Mouse (Mus musculus): ENCODE data around the gene Gramd1a. TPM values are rescaled to one million over a fixed set of nuclear protein-coding genes. Genes with fewer than 3 reads are reported as not detected.

The Gramd1a gene
- total and polyA plus RNA-seq, 2 experiments from 2014 or later = 178 to 244 TPM

DNA sequence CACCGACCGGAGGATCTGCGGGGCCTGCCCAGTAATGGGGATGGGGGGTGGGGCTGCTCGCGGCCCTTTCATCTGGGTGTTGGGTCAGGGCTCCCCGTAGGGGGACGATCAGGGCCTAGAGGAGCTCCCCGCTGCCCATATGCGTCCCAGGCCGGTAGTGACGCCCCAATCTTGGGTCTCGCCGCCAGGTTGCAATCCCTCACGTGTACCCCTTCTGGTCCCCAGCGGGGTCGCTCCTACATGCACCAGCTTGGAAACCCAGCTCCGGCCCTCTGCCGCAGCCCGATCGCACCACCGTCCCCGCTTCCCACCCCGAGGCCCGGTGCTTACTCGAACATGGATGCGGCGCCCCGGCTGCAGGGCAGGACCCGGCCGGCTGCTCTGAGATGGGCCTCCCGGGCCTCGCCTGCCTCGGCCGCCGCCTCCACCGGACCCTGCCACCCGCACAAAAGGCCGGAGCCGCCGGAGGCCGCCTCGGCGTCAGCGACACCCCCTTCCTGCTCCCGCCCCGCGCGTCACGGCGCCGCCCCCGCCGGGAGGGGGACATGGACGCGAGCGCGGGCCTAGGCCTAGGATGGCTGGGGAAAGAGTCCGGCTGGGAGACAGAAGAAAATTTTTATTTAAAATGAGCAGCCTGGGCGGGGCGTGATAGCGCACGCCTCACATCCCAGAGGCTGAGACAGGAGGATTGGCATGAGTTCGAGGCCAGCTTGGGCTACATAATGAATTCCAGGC lies 5.0 kb downstream of the Gramd1a start:
- TF ChIP-seq CTCF (IDR thresholded peaks at IDR 0.05; ENCODE audit: low read depth) = peak; percentile 29
- DNase-seq = peak; percentile 92
- peak; percentile 80 for ATAC-seq
- Histone ChIP-seq H3K27me3 (ENCODE audit: insufficient read depth, low read length) (no peaks in the 10 kb centered on the region), H3K4me1 (ENCODE audit: insufficient read depth) (peaks cover 17% of the 10 kb centered on the region), H3K27ac (ENCODE audit: low read depth, low read length) (peak overlapping the region; percentile 98), H3K9ac (peak overlapping the region; percentile 99), H3K36me3 (ENCODE audit: insufficient read depth) (peaks cover 5% of the 10 kb centered on the region; the same call in 1 of the 2 replicates), H3K9me3 (ENCODE audit: low read length) (no peaks in the 10 kb centered on the region), H3K4me2 (ENCODE audit: low read depth) (peak overlapping the region; percentile 79), H3K4me3 (ENCODE audit: low read depth, low read length) (peak overlapping the region; percentile 95)
- under 1% methylated on average over 62 of the region's 63 CpGs for WGBS

DNA sequence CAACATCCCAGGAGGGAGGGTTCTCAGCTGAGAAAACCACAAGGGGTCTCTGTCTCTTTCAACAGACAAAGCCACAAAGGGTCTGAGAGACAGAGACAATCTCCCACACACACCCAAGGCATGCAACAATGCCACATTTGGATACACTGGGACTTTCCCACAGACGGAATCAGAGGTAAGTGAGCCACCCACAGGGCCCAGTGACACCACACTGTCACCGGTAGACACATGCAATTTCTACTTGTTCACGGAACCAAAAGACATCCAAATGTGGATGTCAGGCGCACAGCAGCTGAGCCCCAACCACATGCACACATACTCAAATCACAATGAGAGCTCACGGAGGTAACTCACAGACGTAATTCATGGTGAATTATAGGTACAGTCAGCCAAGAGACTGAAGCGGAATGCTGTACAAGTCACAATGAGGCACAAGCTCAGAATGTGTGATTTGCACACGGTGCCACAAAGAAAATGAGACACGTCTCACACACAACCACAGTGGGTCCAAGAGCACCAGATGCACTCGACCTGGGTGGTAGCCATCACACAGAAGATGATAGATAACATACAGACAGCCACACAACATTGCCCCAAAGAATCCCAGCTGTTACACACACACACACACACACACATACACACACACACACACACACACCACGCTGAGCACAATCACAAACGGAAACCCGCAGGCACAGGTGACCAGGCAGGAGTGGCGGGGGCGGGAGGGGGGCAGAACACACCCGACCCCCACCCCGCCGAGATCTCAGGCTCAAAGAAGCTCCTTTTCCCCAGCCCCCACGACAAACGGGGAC lies 5.7 kb downstream of the Gramd1a start:
- H3K27ac ChIP-seq (ENCODE audit: low read depth, low read length) = peak overlapping the region; percentile 98
- peak overlapping the region; percentile 99 for H3K9ac ChIP-seq
- H3K27me3 ChIP-seq (ENCODE audit: insufficient read depth, low read length) = no peaks in the 10 kb centered on the region
- H3K4me2 ChIP-seq (ENCODE audit: low read depth) = peak overlapping the region; percentile 79
- peak; percentile 46 for ATAC-seq
- H3K36me3 ChIP-seq (ENCODE audit: insufficient read depth) = peaks cover 7% of the 10 kb centered on the region; the same call in 1 of the 2 replicates
- H3K9me3 ChIP-seq (ENCODE audit: low read length) = no peaks in the 10 kb centered on the region
- H3K4me1 ChIP-seq (ENCODE audit: insufficient read depth) = peaks cover 17% of the 10 kb centered on the region
- WGBS = under 1% methylated on average over 20 of the region's 20 CpGs
- TF ChIP-seq CTCF (IDR thresholded peaks at IDR 0.05; ENCODE audit: low read depth) = peak; percentile 18; the same call in 1 of the 2 replicates
- peak overlapping the region; percentile 95 for H3K4me3 ChIP-seq (ENCODE audit: low read depth, low read length)
- peak; percentile 78 for DNase-seq

DNA sequence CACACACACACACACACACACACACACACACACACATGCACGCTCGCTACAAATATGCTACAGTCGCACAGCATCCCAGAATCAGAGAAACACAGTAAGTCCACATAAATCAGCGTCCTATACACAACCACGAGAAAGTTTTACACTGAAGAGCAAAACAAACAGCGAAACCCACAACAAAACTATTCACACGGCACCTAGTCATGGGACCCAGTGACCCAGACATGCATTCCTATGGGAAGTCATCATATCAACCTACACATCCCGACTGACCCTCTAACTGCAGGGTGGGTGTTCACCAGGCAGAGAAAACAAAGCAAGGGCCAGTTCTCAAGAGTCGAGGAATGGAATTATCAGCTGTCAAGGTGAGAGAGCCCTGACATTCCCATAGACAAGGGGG lies 6.4 kb downstream of the Gramd1a start:
- Histone ChIP-seq H3K4me3 (ENCODE audit: low read depth, low read length) (peak overlapping the region; percentile 95), H3K9me3 (ENCODE audit: low read length) (no peaks in the 10 kb centered on the region), H3K27me3 (ENCODE audit: insufficient read depth, low read length) (no peaks in the 10 kb centered on the region), H3K4me1 (ENCODE audit: insufficient read depth) (peaks cover 17% of the 10 kb centered on the region), H3K4me2 (ENCODE audit: low read depth) (peak overlapping the region; percentile 79), H3K27ac (ENCODE audit: low read depth, low read length) (peak overlapping the region; percentile 98), H3K36me3 (ENCODE audit: insufficient read depth) (peaks cover 7% of the 10 kb centered on the region; the same call in 1 of the 2 replicates), H3K9ac (peak overlapping the region; percentile 99)
- no peak for ATAC-seq
- DNase-seq = peak; percentile 32
- no peak for TF ChIP-seq CTCF (IDR thresholded peaks at IDR 0.05; ENCODE audit: low read depth)
- WGBS = 12% methylated on average over 9 of the region's 9 CpGs

DNA sequence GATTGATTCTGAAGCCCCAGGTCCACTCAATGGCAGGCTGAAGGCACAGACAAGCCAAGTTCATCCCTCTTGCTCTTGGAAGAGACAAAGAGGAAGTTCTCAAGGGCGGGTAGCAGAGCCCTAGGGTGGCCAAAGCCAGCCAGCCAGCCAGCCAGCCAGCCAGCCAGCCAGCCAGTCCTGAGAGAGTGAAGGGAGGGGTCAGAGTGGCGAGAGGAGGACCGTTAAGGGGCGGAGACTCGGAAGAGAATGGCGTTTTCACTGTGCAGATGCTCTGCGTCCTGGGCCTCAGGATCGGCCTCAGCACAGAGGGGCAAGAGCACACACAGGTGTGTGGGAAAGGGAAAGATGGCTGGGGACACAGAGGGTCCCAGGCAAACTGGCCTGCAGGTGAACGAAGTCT lies 6.9 kb downstream of the Gramd1a start:
- H3K36me3 ChIP-seq (ENCODE audit: insufficient read depth) = peaks cover 11% of the 10 kb centered on the region; the same call in 1 of the 2 replicates
- DNase-seq (peak; percentile 35), ATAC-seq (peak; percentile 8; the same call in 1 of the 2 replicates)
- H3K27ac ChIP-seq (ENCODE audit: low read depth, low read length) = peak overlapping the region; percentile 98
- peak overlapping the region; percentile 79 for H3K4me2 ChIP-seq (ENCODE audit: low read depth)
- H3K9ac ChIP-seq = peak overlapping the region; percentile 99
- no peaks in the 10 kb centered on the region for H3K9me3 ChIP-seq (ENCODE audit: low read length)
- H3K27me3 ChIP-seq (ENCODE audit: insufficient read depth, low read length) = no peaks in the 10 kb centered on the region
- H3K4me1 ChIP-seq (ENCODE audit: insufficient read depth) = peaks cover 17% of the 10 kb centered on the region
- TF ChIP-seq CTCF (IDR thresholded peaks at IDR 0.05; ENCODE audit: low read depth) = no peak
- WGBS = 6% methylated on average over 9 of the region's 9 CpGs
- peak overlapping the region; percentile 95 for H3K4me3 ChIP-seq (ENCODE audit: low read depth, low read length)

DNA sequence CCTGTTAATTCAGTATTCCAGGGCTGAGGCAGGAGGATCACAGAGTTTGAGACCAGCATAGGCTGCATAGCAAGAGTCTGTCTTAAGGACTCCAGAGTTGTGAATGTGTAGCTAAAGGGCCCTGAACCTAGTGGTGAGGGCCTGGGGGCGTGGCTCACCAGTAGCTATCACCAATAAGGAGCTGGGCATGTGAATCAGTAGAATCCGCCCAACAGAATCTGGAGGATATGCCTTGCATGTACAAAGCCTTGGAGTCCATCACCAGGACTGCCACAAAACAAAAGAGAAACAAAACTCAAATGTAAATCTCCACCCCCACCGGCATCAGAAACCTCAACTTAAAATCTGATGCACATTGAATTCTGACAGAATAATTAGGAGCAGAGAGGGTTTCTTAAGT lies 7.6 kb downstream of the Gramd1a start:
- Histone ChIP-seq H3K9ac (peak overlapping the region; percentile 99), H3K4me3 (ENCODE audit: low read depth, low read length) (peak overlapping the region; percentile 95), H3K4me1 (ENCODE audit: insufficient read depth) (peaks cover 17% of the 10 kb centered on the region), H3K4me2 (ENCODE audit: low read depth) (peak overlapping the region; percentile 79), H3K27me3 (ENCODE audit: insufficient read depth, low read length) (no peaks in the 10 kb centered on the region), H3K9me3 (ENCODE audit: low read length) (no peaks in the 10 kb centered on the region), H3K27ac (ENCODE audit: low read depth, low read length) (peak overlapping the region; percentile 98; the same call in 1 of the 2 replicates), H3K36me3 (ENCODE audit: insufficient read depth) (peaks cover 18% of the 10 kb centered on the region)
- no peak for DNase-seq
- ATAC-seq = no peak
- 47% methylated on average over 3 of the region's 3 CpGs for WGBS
- no peak for TF ChIP-seq CTCF (IDR thresholded peaks at IDR 0.05; ENCODE audit: low read depth)

DNA sequence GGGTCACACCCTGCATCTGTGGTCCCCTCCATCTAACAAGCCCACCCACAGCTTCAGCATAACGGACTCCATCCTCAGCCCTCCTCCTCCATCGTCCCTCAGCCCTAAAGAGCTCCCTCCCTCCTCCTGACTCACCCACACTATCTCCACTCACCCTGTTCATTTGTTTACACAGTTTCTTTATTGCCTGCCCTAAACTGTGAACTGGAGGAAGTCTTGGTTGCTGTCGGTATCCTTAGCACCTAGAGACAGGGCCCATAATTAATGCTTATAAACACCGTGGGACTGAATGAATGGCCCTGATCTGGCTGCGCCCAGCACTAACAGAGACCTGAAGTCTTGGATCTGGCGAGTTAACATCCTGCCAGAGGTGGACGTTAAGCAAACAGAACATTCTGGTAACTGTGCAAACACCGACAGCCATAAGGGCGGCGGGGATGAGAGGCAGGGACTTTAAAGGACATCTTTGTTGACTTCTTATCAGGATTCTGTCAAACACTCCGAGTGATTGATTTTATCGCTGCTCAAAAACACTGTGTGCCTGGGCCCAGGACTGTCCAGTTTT lies 10.0 kb downstream of the Gramd1a start:
- Histone ChIP-seq H3K4me3 (ENCODE audit: low read depth, low read length) (no peak overlapping the region), H3K4me1 (ENCODE audit: insufficient read depth) (peaks cover 11% of the 10 kb centered on the region), H3K27ac (ENCODE audit: low read depth, low read length) (no peak overlapping the region), H3K4me2 (ENCODE audit: low read depth) (no peak overlapping the region), H3K9ac (no peak overlapping the region), H3K9me3 (ENCODE audit: low read length) (no peaks in the 10 kb centered on the region), H3K36me3 (ENCODE audit: insufficient read depth) (peaks cover 42% of the 10 kb centered on the region), H3K27me3 (ENCODE audit: insufficient read depth, low read length) (no peaks in the 10 kb centered on the region)
- no peak for ATAC-seq
- no peak for TF ChIP-seq CTCF (IDR thresholded peaks at IDR 0.05; ENCODE audit: low read depth)
- WGBS = 87% methylated on average over 12 of the region's 12 CpGs
- no peak for DNase-seq

Data from forebrain, postnatal 0 days (tissue).